ENCODE assay signal across 7 mouse cellular contexts in the genomic region with DNA sequence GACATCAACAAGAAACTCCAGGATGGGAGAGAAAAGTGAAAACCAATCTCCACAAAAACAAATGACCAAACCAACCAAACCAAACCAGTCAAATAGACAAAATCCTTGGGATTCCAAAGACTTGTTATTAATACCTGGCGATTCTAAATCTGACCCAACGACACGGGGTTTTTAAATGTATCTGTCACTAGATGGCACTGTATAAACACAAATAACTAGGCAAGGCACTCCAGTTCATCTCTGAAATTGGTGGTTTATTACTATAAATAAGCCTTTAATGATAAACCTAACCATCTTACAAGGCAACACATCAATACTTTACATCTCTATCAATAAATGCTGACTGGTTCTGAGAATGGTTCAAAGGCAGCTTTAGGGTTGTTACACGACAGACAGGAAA. TPM values are rescaled to one million over a fixed set of nuclear protein-coding genes. Genes with fewer than 3 reads are reported as not detected.
DNase-seq lines count a peak whose midpoint lies in the region; ATAC-seq and TF ChIP-seq lines count a peak whose summit lies in the region.

No protein-coding gene starts in this region.

- peak; percentile 41 for ATAC-seq in CD4-positive, CD25-positive, alpha-beta regulatory T cell, adult 4 months
- peak; percentile 82 for ATAC-seq in megakaryocyte, adult 5-6 weeks (ENCODE audit: poor library complexity, severe bottlenecking)

- TF ChIP-seq POLR2A in kidney, adult 2 months (IDR thresholded peaks at IDR 0.05; ENCODE audit: low read depth, low read length), result no peak

- H3K4me1 ChIP-seq in kidney, adult 2 months (ENCODE audit: control insufficient read depth, insufficient read depth, low read length), result no peaks in the 10 kb centered on the region

- H3K27me3 ChIP-seq in kidney, adult 2 months (replicated peaks; ENCODE audit: control insufficient read depth, insufficient read depth, low read length), result no peaks in the 10 kb centered on the region; the same call in 1 of the 2 replicates

- WGBS in kidney, adult 2 months, result 20% methylated on average over 4 of the region's 4 CpGs

- peak; percentile 41 for DNase-seq in kidney, adult 2 months
- no peak for DNase-seq in kidney, postnatal 4 days
- DNase-seq in R1 (ENCODE audit: low read depth, low spot score), result peak; percentile 42
- DNase-seq in urinary bladder, postnatal 10 days (ENCODE audit: low spot score), result no peak
- DNase-seq in right cerebral cortex, postnatal 4 days, result no peak

- no peak for TF ChIP-seq CTCF in kidney, adult 2 months (conservative IDR thresholded peaks at IDR 0.05; ENCODE audit: insufficient read depth, insufficient read length, low read depth, low read length)

- no peaks in the 10 kb centered on the region for H3K36me3 ChIP-seq in kidney, adult 2 months (ENCODE audit: control insufficient read depth, insufficient read depth, low read length)

- H3K27ac ChIP-seq in kidney, adult 2 months (ENCODE audit: insufficient read depth, low read depth, low read length), result no peak overlapping the region

- no peak overlapping the region for H3K4me3 ChIP-seq in kidney, adult 2 months (ENCODE audit: insufficient read depth, low read depth, low read length)

RNA-seq across cellular contexts. Expression of a gene that starts 30.3 kb away (rescaled TPM):
- polyA plus RNA-seq in kidney, adult 2 months (2012; rRNA removed), result 4.9 and 6.1 TPM in 2 replicates
- 10 to 100 TPM; 20.5 to 33.2 TPM for polyA plus RNA-seq in CD4-positive, CD25-positive, alpha-beta regulatory T cell, adult 4 months (2017; shearing (Covaris generic))
- 38.2 and 46.3 TPM in 2 replicates for total RNA-seq in megakaryocyte, adult 5-6 weeks (2015)
- 93.1 and 99.6 TPM in 2 replicates for total RNA-seq in megakaryocyte, adult 5-6 weeks (2017)

Comparison
In these comparisons a context has a peak if more than half of its experiments do, and no peak if none do; other contexts are left out.
1. DNase-seq: peak in kidney, adult 2 months (single experiment) and R1 (single experiment); none in kidney, postnatal 4 days (0 of 2), urinary bladder, postnatal 10 days (single experiment) and right cerebral cortex, postnatal 4 days (single experiment).